Mouse (Mus musculus): ENCODE data around the gene Speer4f2.
"Not testable (repeated sequence)": the region's sequence is repeated elsewhere in the genome, so short reads cannot be mapped to it uniquely, and the experiment has no call there.

Speer4f2 gene

GRCm38 (mm10) chr5:17372880-17373279, at the start of gene Speer4f2:
TSS of gene Speer4f2 (plus strand) at chr5:17373180.
- not testable (repeated sequence) for DNase-seq

DNA sequence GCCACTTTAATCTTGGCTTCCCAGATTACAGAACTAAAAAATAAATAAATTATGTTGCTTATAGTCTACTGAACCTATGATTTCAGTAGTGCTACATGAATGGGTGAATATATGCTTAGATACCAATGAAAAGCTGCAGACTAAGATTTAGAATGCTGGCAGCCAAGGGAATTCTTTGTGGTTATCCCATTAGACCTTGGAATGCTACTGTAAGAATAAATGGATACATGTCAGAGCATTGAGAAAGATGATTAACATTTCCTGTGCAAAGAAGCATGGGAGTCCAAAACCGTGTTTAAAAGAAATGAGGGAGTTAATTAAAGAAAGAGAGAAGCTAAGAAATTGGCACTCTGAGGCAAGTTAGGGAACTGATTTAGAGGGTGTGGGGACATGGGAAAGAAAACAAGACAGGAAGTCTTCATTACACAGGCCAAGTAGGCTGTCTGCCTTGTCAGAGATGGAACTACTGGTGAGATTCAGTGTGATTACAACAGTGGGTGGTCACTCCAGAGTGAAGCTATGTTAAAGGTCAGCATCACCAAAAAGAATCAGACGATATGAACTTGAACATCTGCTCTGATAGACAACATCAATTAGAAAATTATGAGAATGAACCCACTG, 43.9 kb upstream of the Speer4f2 start:
- peak; percentile 3 for DNase-seq

- DNase-seq, result no peak
Measured at GRCm38 (mm10) chr5:17334836-17335235, 38.1 kb upstream of the Speer4f2 start.

GRCm38 (mm10) chr5:17345741-17346140, 27.2 kb upstream of the Speer4f2 start:
- DNase-seq, result peak; percentile 35

DNA sequence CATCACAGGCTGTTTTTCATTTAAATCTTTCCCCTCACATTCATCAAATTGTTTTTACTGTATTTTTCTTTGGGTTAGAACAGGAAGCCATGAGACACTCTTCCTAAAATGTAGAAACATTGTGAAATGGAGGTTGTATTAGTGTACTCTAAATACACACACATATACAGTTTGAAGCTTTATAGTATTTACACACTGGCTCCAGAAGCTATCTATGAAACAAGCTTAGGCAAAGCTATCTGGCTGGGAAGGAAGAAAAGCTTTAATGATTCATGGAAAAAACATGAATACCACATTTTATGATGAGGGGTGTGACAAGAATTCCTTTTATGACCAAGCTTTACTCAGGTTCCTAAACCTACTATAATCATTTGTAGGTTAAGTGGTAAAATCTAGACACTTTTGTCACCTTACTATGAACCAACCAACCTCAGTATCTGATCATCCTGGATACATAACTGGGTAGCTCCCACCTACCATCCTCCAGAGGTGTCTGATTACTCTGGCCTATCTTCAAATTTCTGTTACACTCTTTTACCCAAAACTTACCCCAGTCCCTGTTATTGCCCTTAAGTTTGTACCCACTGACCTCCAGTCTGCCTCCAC, 13.5 kb upstream of the Speer4f2 start:
- DNase-seq, result no peak

GRCm38 (mm10) chr5:17389926-17390325, 16.9 kb downstream of the Speer4f2 start:
- no peak for DNase-seq

GRCm38 (mm10) chr5:17391207-17391606, 18.2 kb downstream of the Speer4f2 start:
- DNase-seq, result no peak

- no peak for DNase-seq
Measured at GRCm38 (mm10) chr5:17400571-17400970, 27.6 kb downstream of the Speer4f2 start.

DNA sequence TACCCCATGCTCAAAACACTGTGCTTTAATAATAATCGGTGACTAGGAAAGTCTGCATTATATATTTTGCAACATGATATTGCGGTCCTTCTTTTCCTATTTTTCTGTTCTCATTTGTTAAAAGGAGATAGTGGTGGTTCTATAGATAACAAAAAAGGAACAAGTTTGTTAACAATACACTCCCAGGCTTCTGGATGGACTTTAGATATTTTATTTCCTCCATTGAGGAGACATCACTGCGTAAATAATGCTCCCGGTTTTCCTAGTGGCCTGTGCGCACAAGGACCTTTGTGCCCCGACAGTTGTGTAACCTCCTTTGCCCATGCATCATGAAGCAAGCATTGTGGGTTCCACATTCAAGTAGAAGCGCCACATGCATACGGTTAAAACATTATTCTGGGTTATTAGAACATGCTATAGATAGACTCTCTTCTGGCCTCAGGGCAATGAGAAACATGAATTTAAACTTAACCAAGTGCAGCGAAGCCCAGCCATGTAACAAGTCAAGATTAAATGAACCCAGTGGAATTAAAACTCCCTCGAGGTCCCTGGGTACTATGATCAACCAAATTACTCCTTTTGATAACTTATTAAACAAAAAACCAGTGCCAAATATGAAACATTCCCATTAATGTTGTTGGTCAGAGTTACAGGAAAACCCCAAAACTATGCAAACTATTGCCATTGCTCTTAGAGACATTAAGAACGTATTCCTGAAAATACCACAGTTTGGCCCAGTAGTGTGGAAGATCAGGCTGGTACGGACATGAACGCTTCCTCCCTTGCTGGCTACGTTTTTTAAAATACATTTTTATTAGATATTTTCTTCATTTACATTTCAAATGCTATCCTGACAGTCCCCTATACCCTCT, 28.5 kb downstream of the Speer4f2 start:
- DNase-seq, result no peak

DNA sequence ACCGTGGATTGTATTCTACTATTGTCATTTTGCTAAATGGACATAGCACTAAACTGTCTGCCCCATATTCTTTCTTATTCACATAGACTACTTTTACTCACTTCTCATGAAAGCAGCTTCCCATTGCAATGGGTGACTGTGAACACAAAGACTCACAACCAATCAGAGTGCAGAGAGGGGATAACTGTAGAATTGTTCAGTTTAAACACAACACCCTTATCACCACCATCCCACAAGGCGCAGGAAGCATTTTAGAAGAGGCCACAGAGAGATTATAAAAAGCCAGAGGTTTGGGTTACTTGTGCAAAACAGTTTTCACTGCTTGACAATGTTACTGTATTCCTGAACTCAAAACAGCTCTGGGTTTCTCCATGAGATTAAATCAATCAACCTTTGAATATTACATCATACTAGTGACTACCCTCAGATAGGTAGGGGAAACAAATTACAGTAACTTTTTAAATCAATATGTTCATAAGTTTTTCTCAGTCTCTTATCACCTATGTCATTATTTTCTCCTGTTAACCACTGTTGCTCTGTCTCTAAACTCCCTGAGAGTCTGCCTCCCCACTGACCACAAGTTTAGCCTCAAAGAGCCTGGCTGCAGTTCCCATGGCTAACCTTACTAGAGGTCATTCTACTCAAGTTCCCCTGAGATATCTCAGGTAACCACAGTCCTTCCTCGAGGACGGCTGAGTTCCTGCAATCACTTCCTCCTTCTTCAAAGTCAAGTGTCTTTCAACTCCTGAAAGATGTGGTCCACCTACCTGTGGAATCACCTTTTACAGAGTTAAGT, 29.5 kb downstream of the Speer4f2 start:
- DNase-seq, result no peak

DNA sequence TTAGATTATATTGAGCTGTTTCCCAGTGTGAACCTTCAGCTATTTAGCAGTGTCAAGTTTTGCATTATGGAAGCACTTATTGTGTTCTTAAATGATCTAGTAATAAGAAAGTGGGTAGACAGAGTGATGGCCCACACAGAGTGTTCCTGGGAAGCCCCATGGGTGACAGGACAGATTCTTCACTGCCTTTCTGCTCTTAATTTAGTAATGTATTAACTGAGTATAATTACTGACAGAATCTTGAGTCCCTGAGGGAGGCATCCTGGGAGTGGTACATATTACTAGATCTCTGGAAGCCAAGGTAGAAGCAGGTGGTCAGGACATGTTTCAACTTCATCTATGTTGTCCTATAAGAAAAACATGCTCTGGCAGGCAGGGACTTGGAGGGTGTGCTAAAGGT, 30.6 kb downstream of the Speer4f2 start:
- no peak for DNase-seq

DNA sequence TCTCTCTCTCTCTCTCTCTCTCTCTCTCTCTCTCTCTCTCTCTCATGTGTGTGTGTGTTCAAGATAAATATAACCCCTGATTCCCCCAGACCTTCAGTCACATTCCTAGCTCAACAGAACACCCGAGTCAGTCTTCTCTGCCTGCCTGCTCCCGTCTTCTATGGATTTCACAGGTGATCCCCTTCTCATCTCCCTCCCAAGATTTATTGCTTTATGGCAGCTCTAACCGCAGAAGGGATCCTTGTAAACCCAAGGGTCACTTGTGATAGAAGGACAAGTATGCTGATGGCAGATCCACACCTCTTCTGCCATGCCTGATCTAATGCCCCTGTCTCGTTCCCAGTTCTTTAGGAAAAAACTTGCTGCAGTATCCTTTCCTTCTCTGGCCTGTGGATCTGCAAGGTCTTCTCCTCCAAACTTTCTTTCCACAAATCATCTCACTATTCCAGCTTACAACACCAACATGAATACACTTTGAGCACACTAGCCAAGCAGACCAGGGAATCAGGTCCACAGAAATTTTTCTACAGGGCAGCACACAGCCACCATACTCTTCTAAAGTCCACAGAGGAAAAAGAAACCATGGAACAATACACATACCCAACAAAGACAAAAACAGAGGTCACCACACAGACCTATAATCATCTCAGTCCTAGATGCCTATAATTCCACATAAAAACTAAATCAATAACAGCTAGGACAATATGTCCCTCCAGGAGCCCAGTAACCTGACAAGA, 36.1 kb downstream of the Speer4f2 start:
- no peak for DNase-seq

DNA sequence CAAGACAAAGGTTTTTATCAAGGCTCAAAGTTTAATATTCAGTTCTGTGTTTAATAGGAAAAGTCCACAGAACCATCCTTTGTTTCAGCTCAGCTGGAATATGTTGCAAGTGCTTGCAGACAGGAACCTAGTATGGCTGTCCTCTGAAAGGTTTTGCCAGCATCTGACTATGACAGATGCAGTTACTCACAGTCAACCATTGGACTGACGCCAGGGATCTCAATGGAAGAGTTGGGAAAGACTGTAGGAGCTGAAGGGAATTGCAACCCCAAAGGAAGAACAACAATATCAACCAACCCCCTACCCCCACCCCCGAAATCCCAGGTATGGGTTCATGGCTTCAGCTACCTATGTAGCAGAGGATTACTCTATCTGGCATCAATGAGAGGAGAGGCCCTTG, 44.2 kb downstream of the Speer4f2 start:
- DNase-seq, result peak; percentile 9

DNA sequence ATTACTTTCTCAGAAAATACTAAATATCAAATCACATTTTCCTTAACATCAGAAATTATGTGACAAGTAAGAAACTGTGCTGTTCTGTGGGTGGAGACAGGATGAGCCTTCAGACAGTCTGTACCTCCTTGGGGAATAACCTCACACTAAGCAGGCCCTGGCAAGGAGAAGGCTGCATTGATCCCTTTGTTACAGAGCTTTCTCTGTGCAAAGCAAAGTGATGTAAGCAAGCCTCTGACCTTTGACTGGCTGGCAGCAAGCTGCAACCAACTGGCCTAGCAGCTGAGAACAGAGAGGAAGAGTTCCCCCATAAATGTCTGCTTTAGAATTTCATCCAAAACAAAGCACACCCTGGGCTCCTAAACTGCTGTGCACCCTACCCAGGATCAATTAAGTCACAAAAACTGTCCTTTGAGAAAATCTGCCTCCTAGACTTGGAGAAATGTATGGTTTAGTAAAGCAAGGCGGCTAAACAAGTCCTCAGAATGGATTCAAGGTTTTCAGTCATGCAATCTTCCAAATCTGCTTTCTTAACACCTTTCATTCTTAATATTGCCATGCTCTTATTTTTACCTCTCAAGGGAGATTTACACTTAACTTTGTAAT, 46.3 kb downstream of the Speer4f2 start:
- peak; percentile 10 for DNase-seq

- DNase-seq, result no peak
Measured at GRCm38 (mm10) chr5:17419921-17420320, 46.9 kb downstream of the Speer4f2 start.

DNA sequence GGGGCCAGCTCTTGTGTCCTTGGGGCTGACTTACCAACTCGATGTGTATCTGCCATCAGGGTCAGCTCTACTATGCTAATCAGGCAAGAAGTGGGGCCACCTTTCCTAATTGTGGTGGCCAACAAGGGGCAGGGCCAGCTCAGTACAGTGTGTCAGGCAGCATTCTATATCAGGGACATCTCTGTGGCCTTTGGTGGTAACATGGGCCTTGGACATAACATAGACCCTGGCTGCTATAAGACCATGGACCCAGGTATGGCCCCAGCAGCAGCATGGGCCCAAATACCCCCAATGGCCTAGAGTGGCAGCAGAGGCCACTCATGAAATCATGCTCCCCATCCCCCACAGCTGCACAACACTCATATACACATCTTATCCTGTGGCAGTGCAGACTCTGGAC, 49.2 kb downstream of the Speer4f2 start:
- no peak for DNase-seq

DNA sequence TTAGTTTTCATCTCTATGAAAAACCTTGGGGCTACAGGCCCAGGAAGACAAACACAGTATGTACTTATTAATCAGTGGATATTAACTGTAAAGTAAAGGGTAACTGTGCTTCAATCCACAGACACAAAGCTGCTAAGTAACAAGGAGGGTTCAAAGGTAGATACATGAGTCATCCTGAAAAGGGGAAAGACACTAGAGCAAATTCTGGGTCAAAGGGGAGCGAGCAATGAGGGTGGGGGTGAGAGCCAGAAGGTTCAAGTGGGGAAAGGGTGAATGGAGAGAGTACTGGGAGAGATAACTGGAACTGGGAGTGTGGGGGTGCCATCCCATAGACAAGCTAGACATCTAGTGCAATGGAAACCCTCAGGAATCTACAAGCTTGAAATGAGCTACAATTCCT, 54.0 kb downstream of the Speer4f2 start:
- no peak for DNase-seq
